Mouse (Mus musculus): ENCODE measurements around the gene Ccdc9b.

Ccdc9b gene

GRCm38 (mm10) chr2:118723693-118724486 is 38.6 kb downstream of the Ccdc9b start:
- in situ Hi-C loops (cut with MboI; ENCODE audit: low sequenced_read_pairs) = no loop called here

DNA sequence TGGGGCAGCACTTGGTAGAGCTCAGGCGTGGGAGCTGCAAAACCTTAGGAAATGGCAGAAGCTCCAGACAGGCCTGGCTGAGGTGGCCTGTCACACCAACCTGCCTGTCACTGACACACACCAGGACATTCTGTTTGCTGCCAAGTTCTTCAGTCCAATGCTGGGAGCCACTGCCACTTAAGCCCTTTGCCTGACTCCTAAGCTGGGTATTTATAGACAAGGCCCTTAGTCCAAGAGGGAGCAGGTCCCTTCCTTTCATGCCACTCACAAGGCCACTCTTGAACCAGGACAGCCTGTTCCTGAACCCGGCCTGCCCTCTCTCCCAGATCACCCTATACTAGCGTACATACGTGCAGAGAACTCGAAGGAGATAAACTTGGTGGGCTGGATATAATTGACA is 45.8 kb downstream of the Ccdc9b start:
- in situ Hi-C loops (cut with MboI; ENCODE audit: low sequenced_read_pairs) = no loop called here

- in situ Hi-C loops (cut with MboI; ENCODE audit: low sequenced_read_pairs) = no loop called here
Measured at GRCm38 (mm10) chr2:118714230-118714629, 48.2 kb downstream of the Ccdc9b start.

GRCm38 (mm10) chr2:118713631-118714030 is 48.8 kb downstream of the Ccdc9b start:
- in situ Hi-C loops (cut with MboI; ENCODE audit: low sequenced_read_pairs) = no loop called here

GRCm38 (mm10) chr2:118711038-118711494 is 51.4 kb downstream of the Ccdc9b start:
- in situ Hi-C loops (cut with MboI; ENCODE audit: low sequenced_read_pairs) = no loop called here

DNA sequence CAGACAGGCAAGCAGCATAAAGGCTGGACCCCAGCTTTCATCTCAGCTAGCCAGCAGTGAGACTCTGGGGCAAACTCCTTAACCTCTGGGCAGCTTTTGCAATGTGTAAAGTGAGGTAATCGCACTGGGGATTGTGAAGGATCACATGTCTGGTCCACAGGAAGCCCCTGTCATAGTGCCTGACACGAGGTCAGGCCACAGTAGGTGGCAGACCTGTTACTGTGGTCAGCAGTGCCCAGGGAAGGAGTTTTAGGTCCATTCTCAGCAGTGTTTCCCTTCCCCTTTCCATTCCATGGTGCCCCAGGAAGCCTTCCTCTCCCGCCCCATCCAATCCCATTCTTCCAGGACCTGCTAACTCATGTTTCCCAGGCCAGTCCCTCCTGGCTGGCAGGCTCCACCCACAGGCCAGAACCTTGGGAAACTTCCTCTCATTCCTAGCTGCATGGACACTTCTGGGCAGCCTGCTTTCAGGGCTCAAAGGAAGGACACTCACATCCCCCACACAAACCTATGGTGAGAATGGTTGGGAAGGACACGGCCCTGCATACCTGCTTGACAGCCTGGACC is 52.7 kb downstream of the Ccdc9b start:
- in situ Hi-C loops (cut with MboI; ENCODE audit: low sequenced_read_pairs) = no loop called here

GRCm38 (mm10) chr2:118708472-118708871 is 54.0 kb downstream of the Ccdc9b start:
- in situ Hi-C loops (cut with MboI; ENCODE audit: low sequenced_read_pairs) = no loop called here

GRCm38 (mm10) chr2:118706436-118706835 is 56.0 kb downstream of the Ccdc9b start:
- in situ Hi-C loops (cut with MboI; ENCODE audit: low sequenced_read_pairs) = no loop called here
